Mouse (Mus musculus) heart, postnatal 14 days (tissue): ENCODE results near the gene Tenm2. TPM values are rescaled to one million over a fixed set of nuclear protein-coding genes. Genes with fewer than 3 reads are reported as not detected.

Experiments used
- DNase-seq, 2 experiments: peaks; one replicate each; pipeline ENCODE4 v3.0.0; 2021 to 2022
- intact Hi-C: fragments of 180-260 bp; cut with DNase I; formaldehyde crosslinking; loops from one replicate; pipeline ENCODE4 v1.15.1; 2025
- total RNA-seq, 2 experiments: library from RNA; stranded (reverse); gene quantifications; 2 replicates each; pipeline ENCODE4 v1.2.3; 2021

Tenm2 gene
- total RNA-seq, 2 experiments from 2014 or later = 0.02 to 0.19 TPM

GRCm38 (mm10) chr11:36420047-36420446, 815.7 kb downstream of the Tenm2 start:
- DNase-seq = no peak
- intact Hi-C loops = no loop called here

DNA sequence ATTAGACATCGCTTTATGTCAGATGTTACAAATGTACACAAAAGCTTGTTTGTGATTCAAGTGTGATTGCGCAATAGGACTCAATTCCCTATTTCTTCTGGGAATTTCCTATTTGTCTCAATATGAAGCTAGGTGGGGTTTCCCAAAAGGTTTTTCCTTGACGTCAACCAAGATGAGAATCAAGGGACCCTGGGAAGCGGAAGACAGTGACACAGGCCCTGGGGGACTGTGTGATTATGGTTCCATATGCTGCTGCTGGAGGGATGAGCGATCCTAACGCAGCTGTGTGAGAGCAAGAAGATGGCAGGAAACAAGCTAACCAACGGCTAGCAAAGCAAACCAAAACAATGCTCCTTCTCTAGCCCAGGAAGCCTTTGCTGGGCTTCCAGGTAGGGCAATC, 820.5 kb downstream of the Tenm2 start:
- no peak for DNase-seq
- intact Hi-C loops = no loop called here

DNA sequence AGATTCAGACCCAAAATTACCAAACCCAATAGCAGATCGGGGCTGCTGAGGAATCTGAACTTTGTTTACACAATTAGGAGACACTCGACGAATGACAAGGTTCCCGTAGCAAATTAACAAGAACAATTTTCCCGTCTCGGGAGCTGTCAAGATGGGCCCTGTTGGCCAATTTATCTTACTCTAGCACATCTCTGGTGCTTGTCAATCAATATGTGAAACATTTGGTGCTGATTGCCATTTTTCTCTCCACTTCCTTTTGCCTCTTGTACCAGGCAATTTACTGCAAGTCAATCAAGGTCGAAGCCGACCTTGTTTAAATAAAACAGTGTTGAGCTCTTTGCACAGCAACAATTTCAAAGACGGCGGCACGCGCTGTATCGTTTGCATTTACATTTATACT, 824.9 kb downstream of the Tenm2 start:
- intact Hi-C loops = no loop called here
- no peak for DNase-seq

GRCm38 (mm10) chr11:36395803-36396710, 839.7 kb downstream of the Tenm2 start:
- DNase-seq = peak in 1 of 2 experiments; percentile 23

GRCm38 (mm10) chr11:36384696-36385095, 851.1 kb downstream of the Tenm2 start:
- intact Hi-C loops = no loop called here
- DNase-seq = no peak

More at GRCm38 (mm10) chr11:36395803-36396710, 839.7 kb downstream of the Tenm2 start:
- intact Hi-C loops = no loop called here

GRCm38 (mm10) chr11:36371814-36372213, 864.0 kb downstream of the Tenm2 start:
- intact Hi-C loops = no loop called here
- DNase-seq = no peak

GRCm38 (mm10) chr11:36365067-36365466, 870.7 kb downstream of the Tenm2 start:
- no peak for DNase-seq
- intact Hi-C loops = no loop called here

GRCm38 (mm10) chr11:36364441-36364840, 871.3 kb downstream of the Tenm2 start:
- DNase-seq = no peak
- intact Hi-C loops = no loop called here

- intact Hi-C loops = no loop called here
- DNase-seq = no peak
Measured at GRCm38 (mm10) chr11:36362514-36362913, 873.2 kb downstream of the Tenm2 start.

DNA sequence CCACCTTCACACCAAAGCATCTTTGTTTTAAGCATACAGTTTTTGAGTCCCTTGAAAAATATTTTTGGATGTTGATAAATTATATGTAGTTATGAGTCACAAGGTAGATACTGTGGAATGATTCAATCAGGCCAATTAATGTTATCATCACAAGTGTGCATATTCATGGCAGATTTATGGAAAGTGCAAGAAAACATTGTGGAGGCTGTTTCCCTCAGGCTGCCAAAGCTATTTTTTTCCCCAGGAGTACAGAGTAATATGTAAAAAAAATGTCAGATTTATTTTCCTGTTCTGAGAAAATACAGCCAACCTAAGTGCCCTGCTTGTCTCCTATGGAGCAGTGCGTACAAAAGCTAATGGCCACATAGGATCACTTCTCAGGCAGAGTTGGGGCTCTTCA, 882.5 kb downstream of the Tenm2 start:
- DNase-seq = no peak
- intact Hi-C loops = no loop called here

- intact Hi-C loops = no loop called here
- DNase-seq = no peak
Measured at GRCm38 (mm10) chr11:36351752-36352151, 884.0 kb downstream of the Tenm2 start.

GRCm38 (mm10) chr11:36351341-36351740, 884.4 kb downstream of the Tenm2 start:
- intact Hi-C loops = no loop called here
- DNase-seq = no peak

- intact Hi-C loops = no loop called here
- DNase-seq = no peak
Measured at GRCm38 (mm10) chr11:36350264-36350663, 885.5 kb downstream of the Tenm2 start.

- intact Hi-C loops = no loop called here
- no peak for DNase-seq
Measured at GRCm38 (mm10) chr11:36349856-36350255, 885.9 kb downstream of the Tenm2 start.

- no peak for DNase-seq
- intact Hi-C loops = no loop called here
Measured at GRCm38 (mm10) chr11:36341799-36342198, 894.0 kb downstream of the Tenm2 start.

DNA sequence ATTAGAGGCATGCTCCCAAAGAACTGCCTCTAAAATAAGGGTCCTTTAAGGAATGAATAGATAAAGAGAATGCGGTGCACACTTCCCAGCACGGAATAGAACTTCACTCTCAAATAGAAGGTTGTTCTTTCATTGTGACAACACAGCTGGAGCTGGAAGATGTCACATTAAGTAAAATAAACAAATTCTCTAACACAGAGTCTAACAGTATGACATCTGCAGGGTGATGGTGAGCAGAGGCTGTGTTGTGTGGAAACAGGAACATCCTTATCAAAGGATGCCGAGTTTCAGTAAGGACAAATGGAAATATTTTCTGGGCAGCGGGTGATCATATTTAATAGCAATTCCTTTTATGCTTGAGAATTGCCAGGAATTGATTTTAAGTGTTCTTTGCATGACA, 897.3 kb downstream of the Tenm2 start:
- DNase-seq = no peak
- intact Hi-C loops = no loop called here

GRCm38 (mm10) chr11:36337063-36337462, 898.7 kb downstream of the Tenm2 start:
- no peak for DNase-seq
- intact Hi-C loops = no loop called here

- DNase-seq = no peak
- intact Hi-C loops = no loop called here
Measured at GRCm38 (mm10) chr11:36335147-36335546, 900.6 kb downstream of the Tenm2 start.

GRCm38 (mm10) chr11:36334100-36334735, 901.5 kb downstream of the Tenm2 start:
- intact Hi-C loops = no loop called here
- no peak for DNase-seq

DNA sequence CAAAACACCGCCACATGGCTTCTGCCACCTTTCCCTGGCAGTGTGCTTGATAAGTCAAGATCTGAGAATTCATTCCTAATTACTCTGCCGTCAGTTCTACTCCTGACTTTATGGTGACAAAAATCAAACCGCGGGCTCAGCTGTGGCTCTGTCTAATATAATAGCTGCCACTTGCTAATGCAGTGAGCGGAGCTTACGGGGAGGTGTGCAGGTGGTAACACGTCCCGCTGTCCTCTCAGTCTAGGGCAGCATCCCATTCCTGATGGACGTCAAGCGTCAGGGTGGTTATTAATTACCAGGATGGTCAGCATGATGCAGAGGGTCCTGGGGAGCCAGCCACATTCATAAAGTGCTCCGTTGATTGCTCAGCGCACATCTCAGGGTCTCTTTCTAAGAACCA, 903.5 kb downstream of the Tenm2 start:
- intact Hi-C loops = no loop called here

DNA sequence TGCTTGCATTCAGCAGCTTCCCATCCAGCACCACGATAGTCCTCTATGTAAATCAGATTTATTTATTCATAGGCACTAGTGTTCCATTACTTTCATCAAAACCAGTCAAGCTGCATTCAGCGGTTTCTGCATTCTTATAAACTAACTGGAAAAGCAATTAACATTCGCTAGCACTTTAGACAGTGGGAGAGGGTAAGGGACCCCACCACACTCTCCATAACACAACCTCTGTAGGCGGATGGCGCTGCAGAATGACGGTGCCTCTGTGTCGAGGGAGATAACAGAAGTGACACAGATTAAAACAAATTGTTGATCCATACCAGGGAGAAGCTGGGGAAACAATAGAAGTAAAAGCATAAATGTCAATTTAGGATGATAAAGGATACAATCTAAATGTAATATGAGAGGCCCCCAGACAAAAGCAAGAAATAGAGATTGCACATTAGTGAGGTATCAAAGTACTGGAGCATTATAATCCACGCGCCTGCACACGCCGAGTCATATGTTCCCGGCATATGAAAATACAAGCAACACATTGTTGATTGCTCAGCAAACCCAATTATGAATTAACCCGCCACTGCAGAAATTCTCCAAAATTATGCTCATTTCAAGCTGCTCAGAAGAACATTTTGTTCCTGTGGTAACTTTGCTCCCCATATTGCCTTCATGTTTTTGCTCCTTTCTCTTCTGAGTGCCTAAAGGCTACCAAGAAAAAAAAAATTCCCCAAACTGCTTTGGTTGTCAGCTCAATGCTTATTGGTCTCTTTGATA, 904.2 kb downstream of the Tenm2 start:
- intact Hi-C loops = no loop called here
- no peak for DNase-seq

More for the DNA sequence above, 903.5 kb downstream of the Tenm2 start:
- DNase-seq = no peak
